Mouse (Mus musculus) testis, adult 2 months (tissue): ENCODE results near the gene Gm14444. TPM values are rescaled to one million over a fixed set of nuclear protein-coding genes. Genes with fewer than 3 reads are reported as not detected.
"Not testable (repeated sequence)": the region's sequence is repeated elsewhere in the genome, so short reads cannot be mapped to it uniquely, and the experiment has no call there.

ENCODE experiments used
- H3K27ac ChIP-seq: fragments of 200-500 bp; 2 replicates; pipeline ENCODE4 v1.5.1; 2012; ENCODE audit warnings: low read depth, low read length; ENCODE audit not compliant: control insufficient read depth, insufficient read depth
- H3K27me3 ChIP-seq: fragments of 200-500 bp; 2 replicates; pipeline ENCODE4 v1.6.1; 2012; ENCODE audit warnings: mild to moderate bottlenecking, low read length, moderate library complexity; ENCODE audit not compliant: control insufficient read depth, insufficient read depth
- H3K36me3 ChIP-seq: fragments of 200-500 bp; 2 replicates; pipeline ENCODE4 v1.6.1; 2012; ENCODE audit warnings: mild to moderate bottlenecking, low read length; ENCODE audit not compliant: control insufficient read depth, insufficient read depth
- H3K4me1 ChIP-seq: fragments of 200-500 bp; 2 replicates; pipeline ENCODE4 v1.6.1; 2012; ENCODE audit warnings: low read length; ENCODE audit not compliant: control insufficient read depth, insufficient read depth
- H3K4me3 ChIP-seq: fragments of 200-500 bp; 2 replicates; pipeline ENCODE4 v1.5.1; 2012; ENCODE audit warnings: low read depth, mild to moderate bottlenecking, low read length, moderate library complexity, mixed read lengths; ENCODE audit not compliant: control insufficient read depth
- polyA plus RNA-seq: library from polyadenylated mRNA; depleted of rRNA; stranded (reverse); fragments of >200 nt; gene quantifications from 2 replicates; pipeline ENCODE4 v1.2.3, GENCODE M21; 2012; rRNA removed

Gene Gm14444
- not detected in 2 replicates for polyA plus RNA-seq

GRCm38 (mm10) chr2:175010022-175010421 lies at the start of gene Gm14444:
Gene Gm14444 (plus strand): TSS chr2:175010241.
- not testable (repeated sequence) for H3K27me3 ChIP-seq, H3K4me3 ChIP-seq, H3K4me1 ChIP-seq, H3K27ac ChIP-seq, H3K36me3 ChIP-seq

GRCm38 (mm10) chr2:174965466-174965865 lies 44.6 kb upstream of the Gm14444 start:
- H3K36me3 ChIP-seq, H3K4me1 ChIP-seq, H3K27ac ChIP-seq, H3K27me3 ChIP-seq, H3K4me3 ChIP-seq: not testable (repeated sequence)

GRCm38 (mm10) chr2:175044268-175044667 lies 34.2 kb downstream of the Gm14444 start:
- H3K36me3 ChIP-seq, H3K4me1 ChIP-seq, H3K27me3 ChIP-seq, H3K27ac ChIP-seq, H3K4me3 ChIP-seq: not testable (repeated sequence)

- not testable (repeated sequence) for H3K4me3 ChIP-seq, H3K4me1 ChIP-seq, H3K27me3 ChIP-seq, H3K36me3 ChIP-seq, H3K27ac ChIP-seq
Measured at GRCm38 (mm10) chr2:175067681-175068261, 57.7 kb downstream of the Gm14444 start, which contains the start of gene Gm14393. Gene Gm14393 (minus strand): TSS chr2:175067781.

Other genes starting within 250 kb of the Gm14444 start
- 0.07 and 0.57 TPM in 2 replicates for gene Edn3, start 249.6 kb upstream of the Gm14444 start, polyA plus RNA-seq
- gene Gm14393, start 57.5 kb downstream of the Gm14444 start, polyA plus RNA-seq = not detected in 2 replicates
- 0.40 and 15.9 TPM in 2 replicates for gene Gm14399, start 131.8 kb downstream of the Gm14444 start, polyA plus RNA-seq
- gene Gm14443, start 165.6 kb downstream of the Gm14444 start, polyA plus RNA-seq = 0.20 and 0.49 TPM in 2 replicates
- gene Gm14391, start 196.7 kb downstream of the Gm14444 start, polyA plus RNA-seq = 1.9 and 2.5 TPM in 2 replicates